Mouse (Mus musculus): ENCODE results near the gene Hist2h3c2.
"Not testable (repeated sequence)": the region's sequence is repeated elsewhere in the genome, so short reads cannot be mapped to it uniquely, and the experiment has no call there.

The Hist2h3c2 gene

GRCm38 (mm10) chr3:96238954-96239793 lies at the start of gene Hist2h3c2:
Hist2h3c2 (minus strand) TSS chr3:96239127.
- peak in 1 of 2 experiments; percentile 27 for DNase-seq (ENCODE audit: low spot score in 2 of 2)

GRCm38 (mm10) chr3:96287334-96287733 lies 48.4 kb upstream of the Hist2h3c2 start:
- DNase-seq (ENCODE audit: low spot score in 2 of 2) = not testable (repeated sequence)

- DNase-seq (ENCODE audit: low spot score in 2 of 2) = no peak
Measured at GRCm38 (mm10) chr3:96284457-96284856, 45.5 kb upstream of the Hist2h3c2 start.

- DNase-seq (ENCODE audit: low spot score in 2 of 2) = no peak
Measured at GRCm38 (mm10) chr3:96280660-96281059, 41.7 kb upstream of the Hist2h3c2 start.

- DNase-seq (ENCODE audit: low spot score in 2 of 2) = peak; percentile 92 to 96
Measured at GRCm38 (mm10) chr3:96277800-96278624, 39.1 kb upstream of the Hist2h3c2 start.

- DNase-seq (ENCODE audit: low spot score in 2 of 2) = peak; percentile 80 to 88
Measured at GRCm38 (mm10) chr3:96277428-96277799, 38.5 kb upstream of the Hist2h3c2 start.

- DNase-seq (ENCODE audit: low spot score in 2 of 2) = peak; percentile 46 to 48
Measured at GRCm38 (mm10) chr3:96273591-96274465, 34.9 kb upstream of the Hist2h3c2 start.

- peak; percentile 89 to 93 for DNase-seq (ENCODE audit: low spot score in 2 of 2)
Measured at GRCm38 (mm10) chr3:96269511-96270474, 30.9 kb upstream of the Hist2h3c2 start, which contains the start of gene Hist2h2bb. Hist2h2bb (plus strand) TSS chr3:96269752.

- peak in 1 of 2 experiments; percentile 31 for DNase-seq (ENCODE audit: low spot score in 2 of 2)
Measured at GRCm38 (mm10) chr3:96268776-96269378, 29.9 kb upstream of the Hist2h3c2 start.

- DNase-seq (ENCODE audit: low spot score in 2 of 2) = peak; percentile 77 to 84
Measured at GRCm38 (mm10) chr3:96268051-96268775, 29.3 kb upstream of the Hist2h3c2 start, which contains the start of gene Hist2h3b. Hist2h3b (plus strand) TSS chr3:96268654.

GRCm38 (mm10) chr3:96267541-96267940 lies 28.6 kb upstream of the Hist2h3c2 start:
- DNase-seq (ENCODE audit: low spot score in 2 of 2) = no peak

GRCm38 (mm10) chr3:96266132-96266710 lies 27.3 kb upstream of the Hist2h3c2 start:
- DNase-seq (ENCODE audit: low spot score in 2 of 2) = no peak

- no peak for DNase-seq (ENCODE audit: low spot score in 2 of 2)
Measured at GRCm38 (mm10) chr3:96264404-96264949, 25.6 kb upstream of the Hist2h3c2 start.

- DNase-seq (ENCODE audit: low spot score in 2 of 2) = peak; percentile 40 to 45
Measured at GRCm38 (mm10) chr3:96263558-96264403, 24.9 kb upstream of the Hist2h3c2 start.

GRCm38 (mm10) chr3:96262979-96263550 lies 24.1 kb upstream of the Hist2h3c2 start, which contains the start of gene Hist2h4:
Hist2h4 (minus strand) TSS chr3:96263311.
- DNase-seq (ENCODE audit: low spot score in 2 of 2) = peak; percentile 91 to 94

- peak; percentile 36 to 42 for DNase-seq (ENCODE audit: low spot score in 2 of 2)
Measured at GRCm38 (mm10) chr3:96262216-96262875, 23.4 kb upstream of the Hist2h3c2 start.
